Mouse (Mus musculus): ENCODE measurements around the gene Tnks1bp1. TPM values are rescaled to one million over a fixed set of nuclear protein-coding genes. Genes with fewer than 3 reads are reported as not detected.

Tnks1bp1 gene
- polyA plus RNA-seq, 1 experiment from 2014 or later, result 12.2 TPM

- H3K27ac ChIP-seq (replicated peaks; ENCODE audit: low read depth, low read length), result no peak overlapping the region
- no peak overlapping the region for H3K4me3 ChIP-seq (ENCODE audit: low read depth, low read length)
- no peaks in the 10 kb centered on the region for H3K4me1 ChIP-seq (ENCODE audit: control insufficient read depth, insufficient read depth, low read length)
- H3K9me3 ChIP-seq (replicated peaks; ENCODE audit: control insufficient read depth, low read length), result no peaks in the 10 kb centered on the region
- H3K4me2 ChIP-seq (ENCODE audit: low read depth, low read length), result no peak overlapping the region
- no peaks in the 10 kb centered on the region for H3K36me3 ChIP-seq (replicated peaks; ENCODE audit: control insufficient read depth, insufficient read depth, low read depth, low read length)
- H3K9ac ChIP-seq (replicated peaks; ENCODE audit: low read length), result no peak overlapping the region
- no peak for DNase-seq (ENCODE audit: low spot score)
- no peaks in the 10 kb centered on the region for H3K27me3 ChIP-seq (ENCODE audit: control insufficient read depth, insufficient read depth, low read length)
- 68% methylated on average over 6 of the region's 6 CpGs for WGBS
- ATAC-seq (replicated peaks; ENCODE audit: insufficient number of reproducible peaks, low FRiP score, low TSS enrichment, low read depth), result no peak
Measured at GRCm38 (mm10) chr2:85030989-85031388, 16.8 kb upstream of the Tnks1bp1 start.

- H3K4me3 ChIP-seq (ENCODE audit: low read depth, low read length), result no peak overlapping the region
- no peak overlapping the region for H3K4me2 ChIP-seq (ENCODE audit: low read depth, low read length)
- H3K27me3 ChIP-seq (ENCODE audit: control insufficient read depth, insufficient read depth, low read length), result no peaks in the 10 kb centered on the region
- no peak for ATAC-seq (replicated peaks; ENCODE audit: insufficient number of reproducible peaks, low FRiP score, low TSS enrichment, low read depth)
- no peak overlapping the region for H3K9ac ChIP-seq (replicated peaks; ENCODE audit: low read length)
- H3K9me3 ChIP-seq (replicated peaks; ENCODE audit: control insufficient read depth, low read length), result no peaks in the 10 kb centered on the region
- no peaks in the 10 kb centered on the region for H3K4me1 ChIP-seq (ENCODE audit: control insufficient read depth, insufficient read depth, low read length)
- H3K36me3 ChIP-seq (replicated peaks; ENCODE audit: control insufficient read depth, insufficient read depth, low read depth, low read length), result no peaks in the 10 kb centered on the region
- no peak for DNase-seq (ENCODE audit: low spot score)
- H3K27ac ChIP-seq (replicated peaks; ENCODE audit: low read depth, low read length), result no peak overlapping the region
- 81% methylated on average over 2 of the region's 2 CpGs for WGBS
Measured at GRCm38 (mm10) chr2:85033121-85033520, 14.7 kb upstream of the Tnks1bp1 start.

- Histone ChIP-seq H3K27ac (replicated peaks; ENCODE audit: low read depth, low read length) (no peak overlapping the region), H3K27me3 (ENCODE audit: control insufficient read depth, insufficient read depth, low read length) (no peaks in the 10 kb centered on the region), H3K36me3 (replicated peaks; ENCODE audit: control insufficient read depth, insufficient read depth, low read depth, low read length) (no peaks in the 10 kb centered on the region), H3K4me3 (ENCODE audit: low read depth, low read length) (no peak overlapping the region), H3K9ac (replicated peaks; ENCODE audit: low read length) (no peak overlapping the region), H3K9me3 (replicated peaks; ENCODE audit: control insufficient read depth, low read length) (no peaks in the 10 kb centered on the region), H3K4me1 (ENCODE audit: control insufficient read depth, insufficient read depth, low read length) (no peaks in the 10 kb centered on the region), H3K4me2 (ENCODE audit: low read depth, low read length) (no peak overlapping the region)
- WGBS, result 87% methylated on average over 7 of the region's 7 CpGs
- ATAC-seq (replicated peaks; ENCODE audit: insufficient number of reproducible peaks, low FRiP score, low TSS enrichment, low read depth) (no peak), DNase-seq (ENCODE audit: low spot score) (no peak)
Measured at GRCm38 (mm10) chr2:85034169-85034568, 13.7 kb upstream of the Tnks1bp1 start.

- Histone ChIP-seq H3K4me3 (ENCODE audit: low read depth, low read length) (peak overlapping the region; percentile 57), H3K9me3 (replicated peaks; ENCODE audit: control insufficient read depth, low read length) (no peaks in the 10 kb centered on the region), H3K9ac (replicated peaks; ENCODE audit: low read length) (peak overlapping the region; percentile 81), H3K4me2 (ENCODE audit: low read depth, low read length) (peak overlapping the region; percentile 44), H3K27ac (replicated peaks; ENCODE audit: low read depth, low read length) (peak overlapping the region; percentile 5; the same call in 1 of the 2 replicates), H3K4me1 (ENCODE audit: control insufficient read depth, insufficient read depth, low read length) (no peaks in the 10 kb centered on the region), H3K36me3 (replicated peaks; ENCODE audit: control insufficient read depth, insufficient read depth, low read depth, low read length) (peaks cover 15% of the 10 kb centered on the region), H3K27me3 (ENCODE audit: control insufficient read depth, insufficient read depth, low read length) (no peaks in the 10 kb centered on the region)
- DNase-seq (ENCODE audit: low spot score) (no peak), ATAC-seq (replicated peaks; ENCODE audit: insufficient number of reproducible peaks, low FRiP score, low TSS enrichment, low read depth) (peak; percentile 15)
- WGBS, result 9% methylated on average over 11 of the region's 11 CpGs
Measured at GRCm38 (mm10) chr2:85036507-85037046, 11.2 kb upstream of the Tnks1bp1 start.

GRCm38 (mm10) chr2:85037047-85038026 is 10.5 kb upstream of the Tnks1bp1 start, which contains the start of the genes Ssrp1 and P2rx3:
TSS of gene Ssrp1 (plus strand) at chr2:85037234.
TSS of gene P2rx3 (minus strand) at chr2:85037462.
- peaks cover 21% of the 10 kb centered on the region for H3K36me3 ChIP-seq (replicated peaks; ENCODE audit: control insufficient read depth, insufficient read depth, low read depth, low read length)
- peak; percentile 93 for ATAC-seq (replicated peaks; ENCODE audit: insufficient number of reproducible peaks, low FRiP score, low TSS enrichment, low read depth)
- peak within 1 kb of the TSS; percentile 84 for H3K4me2 ChIP-seq (ENCODE audit: low read depth, low read length)
- DNase-seq (ENCODE audit: low spot score), result peak; percentile 96
- peak within 1 kb of the TSS; percentile 81 for H3K9ac ChIP-seq (replicated peaks; ENCODE audit: low read length)
- H3K27ac ChIP-seq (replicated peaks; ENCODE audit: low read depth, low read length), result peak within 1 kb of the TSS; percentile 81
- no peaks in the 10 kb centered on the region for H3K9me3 ChIP-seq (replicated peaks; ENCODE audit: control insufficient read depth, low read length)
- no peaks in the 10 kb centered on the region for H3K4me1 ChIP-seq (ENCODE audit: control insufficient read depth, insufficient read depth, low read length)
- H3K27me3 ChIP-seq (ENCODE audit: control insufficient read depth, insufficient read depth, low read length), result no peaks in the 10 kb centered on the region
- H3K4me3 ChIP-seq (ENCODE audit: low read depth, low read length), result peak within 1 kb of the TSS; percentile 57
- WGBS, result under 1% methylated on average over 66 of the region's 66 CpGs

GRCm38 (mm10) chr2:85038336-85038735 is 9.5 kb upstream of the Tnks1bp1 start:
- Histone ChIP-seq H3K27ac (replicated peaks; ENCODE audit: low read depth, low read length) (no peak overlapping the region), H3K36me3 (replicated peaks; ENCODE audit: control insufficient read depth, insufficient read depth, low read depth, low read length) (peaks cover 25% of the 10 kb centered on the region), H3K27me3 (ENCODE audit: control insufficient read depth, insufficient read depth, low read length) (no peaks in the 10 kb centered on the region), H3K9ac (replicated peaks; ENCODE audit: low read length) (peak overlapping the region; percentile 81), H3K4me3 (ENCODE audit: low read depth, low read length) (peak overlapping the region; percentile 57), H3K4me2 (ENCODE audit: low read depth, low read length) (peak overlapping the region; percentile 84), H3K4me1 (ENCODE audit: control insufficient read depth, insufficient read depth, low read length) (no peaks in the 10 kb centered on the region), H3K9me3 (replicated peaks; ENCODE audit: control insufficient read depth, low read length) (no peaks in the 10 kb centered on the region)
- 81% methylated on average over 13 of the region's 13 CpGs for WGBS
- ATAC-seq (replicated peaks; ENCODE audit: insufficient number of reproducible peaks, low FRiP score, low TSS enrichment, low read depth) (no peak), DNase-seq (ENCODE audit: low spot score) (no peak)

GRCm38 (mm10) chr2:85043623-85044022 is 4.2 kb upstream of the Tnks1bp1 start:
- no peak for ATAC-seq (replicated peaks; ENCODE audit: insufficient number of reproducible peaks, low FRiP score, low TSS enrichment, low read depth)
- Histone ChIP-seq H3K36me3 (replicated peaks; ENCODE audit: control insufficient read depth, insufficient read depth, low read depth, low read length) (peaks cover 34% of the 10 kb centered on the region), H3K4me1 (ENCODE audit: control insufficient read depth, insufficient read depth, low read length) (peaks cover 3% of the 10 kb centered on the region; the same call in 1 of the 2 replicates), H3K4me2 (ENCODE audit: low read depth, low read length) (no peak overlapping the region), H3K27me3 (ENCODE audit: control insufficient read depth, insufficient read depth, low read length) (no peaks in the 10 kb centered on the region), H3K27ac (replicated peaks; ENCODE audit: low read depth, low read length) (no peak overlapping the region), H3K9me3 (replicated peaks; ENCODE audit: control insufficient read depth, low read length) (no peaks in the 10 kb centered on the region), H3K4me3 (ENCODE audit: low read depth, low read length) (no peak overlapping the region), H3K9ac (replicated peaks; ENCODE audit: low read length) (no peak overlapping the region)
- WGBS, result 92% methylated on average over 7 of the region's 7 CpGs
- no peak for DNase-seq (ENCODE audit: low spot score)

GRCm38 (mm10) chr2:85046222-85046621 is 1.6 kb upstream of the Tnks1bp1 start:
- Histone ChIP-seq H3K4me2 (ENCODE audit: low read depth, low read length) (no peak overlapping the region), H3K27me3 (ENCODE audit: control insufficient read depth, insufficient read depth, low read length) (no peaks in the 10 kb centered on the region), H3K9ac (replicated peaks; ENCODE audit: low read length) (no peak overlapping the region), H3K4me1 (ENCODE audit: control insufficient read depth, insufficient read depth, low read length) (peaks cover 6% of the 10 kb centered on the region), H3K27ac (replicated peaks; ENCODE audit: low read depth, low read length) (no peak overlapping the region), H3K36me3 (replicated peaks; ENCODE audit: control insufficient read depth, insufficient read depth, low read depth, low read length) (peaks cover 21% of the 10 kb centered on the region), H3K9me3 (replicated peaks; ENCODE audit: control insufficient read depth, low read length) (no peaks in the 10 kb centered on the region), H3K4me3 (ENCODE audit: low read depth, low read length) (no peak overlapping the region)
- no peak for ATAC-seq (replicated peaks; ENCODE audit: insufficient number of reproducible peaks, low FRiP score, low TSS enrichment, low read depth)
- no peak for DNase-seq (ENCODE audit: low spot score)
- 84% methylated on average over 8 of the region's 8 CpGs for whole genome bisulfite sequencing

Measured in embryonic facial prominence, embryonic 11.5 days (tissue).